Mouse (Mus musculus) hindbrain, embryonic 15.5 days (tissue): Measurements from ENCODE around the gene Cnnm2. TPM values are rescaled to one million over a fixed set of nuclear protein-coding genes. Genes with fewer than 3 reads are reported as not detected.

Experiments
- ATAC-seq: fragments of 200-750 bp; cut with Nextera tagmentation; 2 replicates; pipeline ENCODE4 v1.8.0; 2017; ENCODE audit warnings: low read depth, moderate number of reproducible peaks, moderate TSS enrichment; ENCODE audit not compliant: low FRiP score
- H3K27ac ChIP-seq: fragments of 300-500 bp; sonication (generic); replicated peaks from 2 replicates; pipeline ENCODE4 v1.5.1; 2015; ENCODE audit warnings: mild to moderate bottlenecking, inconsistent platforms
- H3K27me3 ChIP-seq: fragments of 300-500 bp; sonication (generic); 2 replicates; pipeline ENCODE4 v1.6.1; 2015; ENCODE audit warnings: control low read depth, inconsistent platforms
- H3K36me3 ChIP-seq: fragments of 300-500 bp; sonication (generic); 2 replicates; pipeline ENCODE4 v1.6.1; 2015; ENCODE audit warnings: control low read depth, inconsistent platforms
- H3K4me1 ChIP-seq: fragments of 300-500 bp; sonication (generic); replicated peaks from 2 replicates; pipeline ENCODE4 v1.6.1; 2015; ENCODE audit warnings: control low read depth, inconsistent platforms
- H3K4me2 ChIP-seq: fragments of 300-500 bp; sonication (generic); 2 replicates; pipeline ENCODE4 v1.6.1; 2015; ENCODE audit warnings: moderate library complexity, mild to moderate bottlenecking, inconsistent platforms
- H3K4me3 ChIP-seq: fragments of 300-500 bp; sonication (generic); 2 replicates; pipeline ENCODE4 v1.5.1; 2015; ENCODE audit warnings: mild to moderate bottlenecking, inconsistent platforms
- H3K9ac ChIP-seq: fragments of 300-500 bp; sonication (generic); 2 replicates; pipeline ENCODE4 v1.6.1; 2015; ENCODE audit warnings: inconsistent platforms
- H3K9me3 ChIP-seq: fragments of 300-500 bp; sonication (generic); 2 replicates; pipeline ENCODE4 v1.6.1; 2016; ENCODE audit warnings: control low read depth, inconsistent platforms
- WGBS: fragments of 180-500 bp; shearing (Covaris S2); methylation state at CpG from one replicate; pipeline ENCODE4 v1.1.7; 2015; 5-methylcytosine and 5-hydroxymethylcytosine counted together
- polyA plus RNA-seq: library from polyadenylated mRNA; unstranded; fragments of >200 nt; fragmentation: Nextera tagmentation; extraction: Ambion mirVana; gene quantifications from 2 replicates; pipeline ENCODE4 v1.2.1, GENCODE M21; 2015

The Cnnm2 gene
- polyA plus RNA-seq, 1 experiment from 2014 or later = 8.6 TPM

GRCm38 (mm10) chr19:46875790-46876189 lies 114.4 kb downstream of the Cnnm2 start:
- H3K36me3 ChIP-seq = peaks cover 2% of the 10 kb centered on the region; the same call in 1 of the 2 replicates
- H3K4me3 ChIP-seq = no peak overlapping the region
- WGBS = 45% methylated on average over 12 of the region's 12 CpGs

GRCm38 (mm10) chr19:46877886-46878285 lies 116.5 kb downstream of the Cnnm2 start:
- no peak for ATAC-seq
- Histone ChIP-seq H3K4me1 (no peaks in the 10 kb centered on the region), H3K9ac (no peak overlapping the region), H3K4me2 (no peak overlapping the region), H3K36me3 (peaks cover 2% of the 10 kb centered on the region; the same call in 1 of the 2 replicates), H3K9me3 (no peaks in the 10 kb centered on the region), H3K4me3 (no peak overlapping the region), H3K27ac (no peak overlapping the region), H3K27me3 (no peaks in the 10 kb centered on the region)
- 87% methylated on average over 13 of the region's 13 CpGs for WGBS

More at GRCm38 (mm10) chr19:46875790-46876189, 114.4 kb downstream of the Cnnm2 start:
- Histone ChIP-seq H3K27me3 (no peaks in the 10 kb centered on the region), H3K9me3 (no peaks in the 10 kb centered on the region), H3K4me2 (no peak overlapping the region), H3K27ac (no peak overlapping the region), H3K9ac (no peak overlapping the region), H3K4me1 (no peaks in the 10 kb centered on the region)
- ATAC-seq = peak; percentile 61; the same call in 1 of the 2 replicates

- Histone ChIP-seq H3K27me3 (no peaks in the 10 kb centered on the region), H3K9ac (no peak overlapping the region), H3K27ac (no peak overlapping the region), H3K4me2 (no peak overlapping the region), H3K36me3 (peaks cover under 1% of the 10 kb centered on the region; the same call in 1 of the 2 replicates), H3K9me3 (no peaks in the 10 kb centered on the region), H3K4me3 (no peak overlapping the region), H3K4me1 (no peaks in the 10 kb centered on the region)
- 56% methylated on average over 13 of the region's 13 CpGs for WGBS
- no peak for ATAC-seq
These were observed 117.0 kb downstream of the Cnnm2 start for GRCm38 (mm10) chr19:46878346-46878745.

- Histone ChIP-seq H3K9me3 (no peaks in the 10 kb centered on the region), H3K4me2 (no peak overlapping the region), H3K36me3 (peaks cover 5% of the 10 kb centered on the region; the same call in 1 of the 2 replicates), H3K27ac (no peak overlapping the region), H3K27me3 (no peaks in the 10 kb centered on the region), H3K9ac (no peak overlapping the region), H3K4me3 (no peak overlapping the region), H3K4me1 (no peaks in the 10 kb centered on the region)
- ATAC-seq = no peak
- WGBS = 98% methylated on average over 2 of the region's 2 CpGs
These were observed 118.5 kb downstream of the Cnnm2 start for GRCm38 (mm10) chr19:46879876-46880275.

- peaks cover 43% of the 10 kb centered on the region for H3K36me3 ChIP-seq
- no peak for ATAC-seq
These were observed 124.0 kb downstream of the Cnnm2 start for GRCm38 (mm10) chr19:46885365-46885764.

GRCm38 (mm10) chr19:46886826-46887225 lies 125.4 kb downstream of the Cnnm2 start:
- 88% methylated on average over 7 of the region's 7 CpGs for whole genome bisulfite sequencing
- H3K9me3 ChIP-seq = no peaks in the 10 kb centered on the region

More at GRCm38 (mm10) chr19:46885365-46885764, 124.0 kb downstream of the Cnnm2 start:
- H3K27me3 ChIP-seq = no peaks in the 10 kb centered on the region
- H3K27ac ChIP-seq = no peak overlapping the region
- no peak overlapping the region for H3K4me3 ChIP-seq
- no peaks in the 10 kb centered on the region for H3K9me3 ChIP-seq
- no peak overlapping the region for H3K9ac ChIP-seq
- H3K4me1 ChIP-seq = no peaks in the 10 kb centered on the region
- 88% methylated on average over 4 of the region's 4 CpGs for whole genome bisulfite sequencing
- H3K4me2 ChIP-seq = no peak overlapping the region

GRCm38 (mm10) chr19:46887811-46888527 lies 126.6 kb downstream of the Cnnm2 start:
- no peaks in the 10 kb centered on the region for H3K4me1 ChIP-seq
- no peaks in the 10 kb centered on the region for H3K9me3 ChIP-seq
- no peak for ATAC-seq
- no peak overlapping the region for H3K9ac ChIP-seq
- 87% methylated on average over 14 of the region's 14 CpGs for WGBS
- peaks cover 61% of the 10 kb centered on the region for H3K36me3 ChIP-seq
- no peak overlapping the region for H3K4me2 ChIP-seq
- H3K27me3 ChIP-seq = no peaks in the 10 kb centered on the region
- no peak overlapping the region for H3K4me3 ChIP-seq
- H3K27ac ChIP-seq = no peak overlapping the region

More at GRCm38 (mm10) chr19:46886826-46887225, 125.4 kb downstream of the Cnnm2 start:
- Histone ChIP-seq H3K9ac (no peak overlapping the region), H3K4me2 (no peak overlapping the region), H3K4me1 (no peaks in the 10 kb centered on the region), H3K36me3 (peaks cover 56% of the 10 kb centered on the region), H3K27ac (no peak overlapping the region), H3K4me3 (no peak overlapping the region), H3K27me3 (no peaks in the 10 kb centered on the region)
- no peak for ATAC-seq

GRCm38 (mm10) chr19:46889666-46890065 lies 128.3 kb downstream of the Cnnm2 start:
- H3K27ac ChIP-seq = no peak overlapping the region
- ATAC-seq = no peak
- H3K4me2 ChIP-seq = no peak overlapping the region
- no peaks in the 10 kb centered on the region for H3K9me3 ChIP-seq
- H3K27me3 ChIP-seq = no peaks in the 10 kb centered on the region
- H3K4me3 ChIP-seq = no peak overlapping the region
- 94% methylated on average over 8 of the region's 8 CpGs for WGBS
- H3K36me3 ChIP-seq = peaks cover 61% of the 10 kb centered on the region
- H3K4me1 ChIP-seq = no peaks in the 10 kb centered on the region
- H3K9ac ChIP-seq = no peak overlapping the region

GRCm38 (mm10) chr19:46890657-46891056 lies 129.3 kb downstream of the Cnnm2 start:
- Histone ChIP-seq H3K27me3 (no peaks in the 10 kb centered on the region), H3K27ac (no peak overlapping the region), H3K4me3 (no peak overlapping the region), H3K9me3 (no peaks in the 10 kb centered on the region), H3K9ac (no peak overlapping the region), H3K4me2 (no peak overlapping the region), H3K36me3 (peaks cover 55% of the 10 kb centered on the region), H3K4me1 (no peaks in the 10 kb centered on the region)
- ATAC-seq = no peak
- 95% methylated on average over 8 of the region's 8 CpGs for WGBS

GRCm38 (mm10) chr19:46892856-46893255 lies 131.5 kb downstream of the Cnnm2 start:
- H3K4me2 ChIP-seq = no peak overlapping the region
- H3K27ac ChIP-seq = no peak overlapping the region
- WGBS = 90% methylated on average over 3 of the region's 3 CpGs
- no peaks in the 10 kb centered on the region for H3K27me3 ChIP-seq
- peaks cover 53% of the 10 kb centered on the region for H3K36me3 ChIP-seq
- H3K9ac ChIP-seq = no peak overlapping the region
- H3K4me1 ChIP-seq = no peaks in the 10 kb centered on the region
- no peaks in the 10 kb centered on the region for H3K9me3 ChIP-seq
- ATAC-seq = no peak
- no peak overlapping the region for H3K4me3 ChIP-seq

GRCm38 (mm10) chr19:46893484-46893883 lies 132.1 kb downstream of the Cnnm2 start:
- ATAC-seq = no peak
- no peaks in the 10 kb centered on the region for H3K27me3 ChIP-seq
- no peak overlapping the region for H3K4me2 ChIP-seq
- no peak overlapping the region for H3K4me3 ChIP-seq
- WGBS = 92% methylated on average over 7 of the region's 7 CpGs
- H3K27ac ChIP-seq = no peak overlapping the region
- H3K9me3 ChIP-seq = no peaks in the 10 kb centered on the region
- peaks cover 53% of the 10 kb centered on the region for H3K36me3 ChIP-seq
- H3K9ac ChIP-seq = no peak overlapping the region
- H3K4me1 ChIP-seq = no peaks in the 10 kb centered on the region

GRCm38 (mm10) chr19:46897135-46897534 lies 135.7 kb downstream of the Cnnm2 start:
- Histone ChIP-seq H3K27me3 (no peaks in the 10 kb centered on the region), H3K36me3 (peaks cover 19% of the 10 kb centered on the region), H3K4me2 (no peak overlapping the region), H3K4me3 (no peak overlapping the region), H3K27ac (no peak overlapping the region), H3K9ac (no peak overlapping the region), H3K9me3 (no peaks in the 10 kb centered on the region), H3K4me1 (no peaks in the 10 kb centered on the region)
- no peak for ATAC-seq
- WGBS = 91% methylated on average over 3 of the region's 3 CpGs
